Mouse (Mus musculus) urinary bladder, postnatal 4 days (tissue): ENCODE data around the gene Ugt1a6a.
A peak's percentile ranks its signal among the peaks of the same experiment; 100 is the strongest.

ENCODE experiments used
- DNase-seq, 2 experiments: peaks; one replicate each; pipeline ENCODE4 v3.0.0; 2021 to 2022; ENCODE audit warnings: low spot score in 2 of 2

Ugt1a6a gene

GRCm38 (mm10) chr1:88266123-88266522 lies 131.5 kb downstream of the Ugt1a6a start:
- DNase-seq: peak; percentile 37 to 67

GRCm38 (mm10) chr1:88267489-88267888 lies 132.9 kb downstream of the Ugt1a6a start:
- DNase-seq: no peak

GRCm38 (mm10) chr1:88268070-88268469 lies 133.5 kb downstream of the Ugt1a6a start:
- peak in 1 of 2 experiments; percentile 43 for DNase-seq
